Mouse (Mus musculus): Measurements from ENCODE around the gene Zfp410.

DNA sequence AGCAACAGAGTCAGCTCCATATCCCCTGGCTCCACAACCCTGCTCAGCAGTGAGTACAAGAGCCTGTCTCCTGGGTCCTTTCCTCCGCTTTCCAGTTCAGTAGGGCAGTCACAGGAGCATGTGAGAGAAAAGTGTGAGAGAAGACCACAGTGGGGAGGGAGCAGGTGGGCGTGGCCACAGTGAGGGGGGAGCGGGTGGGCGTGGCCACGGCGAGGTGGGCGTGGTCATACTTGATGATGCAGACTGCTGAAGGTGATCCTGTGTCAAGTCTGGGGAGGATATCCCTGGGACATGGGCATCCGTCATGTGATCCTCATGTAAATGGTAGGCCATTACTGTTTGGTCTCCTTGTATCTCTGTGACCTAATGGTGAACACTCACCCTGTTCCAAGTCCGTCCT, 50.3 kb downstream of the Zfp410 start:
- TF ChIP-seq CTCF (IDR thresholded peaks at IDR 0.05; ENCODE audit: borderline replicate concordance, extremely low read depth, insufficient read depth, insufficient read length) (no peak), POLR2A (IDR thresholded peaks at IDR 0.05; ENCODE audit: borderline replicate concordance, extremely low read depth, insufficient read depth, insufficient read length, poor library complexity, severe bottlenecking) (no peak)

Data from brain, embryonic 14.5 days (tissue).